Mouse (Mus musculus) G1E (cell line): ENCODE results near the gene Abcd3.

Experiments
- CTCF ChIP-seq: IDR thresholded peaks from 2 replicates; pipeline ENCODE4 v1.5.1; 2012; ENCODE audit warnings: low read depth, low read length, inconsistent platforms, mixed read lengths
- GATA1 ChIP-seq: IDR thresholded peaks from 2 replicates; pipeline ENCODE4 v1.6.1; 2012; ENCODE audit warnings: borderline replicate concordance, low read length, inconsistent platforms, mixed read lengths

DNA sequence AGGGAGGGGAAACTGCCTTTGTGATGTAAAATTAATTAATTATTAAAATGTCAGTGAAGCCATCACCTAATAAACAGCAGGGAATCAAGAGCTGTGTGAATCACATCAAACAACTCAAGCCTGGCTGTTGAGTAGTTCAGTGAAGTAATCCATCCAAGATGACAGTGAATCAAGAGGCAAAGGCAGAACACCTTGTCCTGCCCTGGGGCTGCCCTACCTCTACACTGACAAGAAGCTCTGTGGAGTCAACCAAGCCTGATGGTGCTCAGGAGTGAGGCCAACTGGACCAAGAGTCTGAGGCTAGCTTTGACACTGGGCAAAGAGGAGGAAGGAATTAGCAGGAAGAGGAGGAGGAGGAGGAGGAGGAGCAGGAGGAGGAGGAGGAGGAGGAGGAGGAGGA is 32.2 kb upstream of the Abcd3 start:
- no peak for TF ChIP-seq CTCF
- TF ChIP-seq GATA1 = no peak
